Mouse (Mus musculus) heart, postnatal 4 days (tissue): ENCODE measurements around the gene Foxp1. TPM values are rescaled to one million over a fixed set of nuclear protein-coding genes. Genes with fewer than 3 reads are reported as not detected.

ENCODE experiments used
- DNase-seq: peaks from one replicate; pipeline ENCODE4 v3.0.0; 2021
- total RNA-seq, 2 experiments: library from RNA; stranded (reverse); gene quantifications; 2 replicates each; pipeline ENCODE4 v1.2.3; 2021

The Foxp1 gene
- total RNA-seq, 2 experiments from 2014 or later = 66.1 to 67.0 TPM

DNA sequence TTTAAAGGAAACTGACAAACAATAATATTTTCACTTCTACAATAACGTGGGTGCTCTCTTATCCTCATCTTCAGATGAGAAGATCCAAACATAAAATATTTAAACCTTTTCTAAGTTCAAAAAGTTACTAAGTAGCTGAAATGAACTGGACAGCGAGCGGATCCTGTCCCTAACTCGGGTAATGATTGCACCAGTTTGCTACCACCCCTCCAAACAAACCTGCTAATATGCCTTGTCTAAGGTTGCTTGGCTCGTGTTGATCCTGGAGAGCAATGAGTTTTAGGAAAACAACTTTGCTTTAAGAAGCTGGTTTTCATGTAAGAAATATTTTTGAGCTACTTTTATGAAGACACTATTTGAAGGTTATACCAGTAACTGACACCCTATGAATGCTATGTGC lies 197.1 kb downstream of the Foxp1 start:
- no peak for DNase-seq

DNA sequence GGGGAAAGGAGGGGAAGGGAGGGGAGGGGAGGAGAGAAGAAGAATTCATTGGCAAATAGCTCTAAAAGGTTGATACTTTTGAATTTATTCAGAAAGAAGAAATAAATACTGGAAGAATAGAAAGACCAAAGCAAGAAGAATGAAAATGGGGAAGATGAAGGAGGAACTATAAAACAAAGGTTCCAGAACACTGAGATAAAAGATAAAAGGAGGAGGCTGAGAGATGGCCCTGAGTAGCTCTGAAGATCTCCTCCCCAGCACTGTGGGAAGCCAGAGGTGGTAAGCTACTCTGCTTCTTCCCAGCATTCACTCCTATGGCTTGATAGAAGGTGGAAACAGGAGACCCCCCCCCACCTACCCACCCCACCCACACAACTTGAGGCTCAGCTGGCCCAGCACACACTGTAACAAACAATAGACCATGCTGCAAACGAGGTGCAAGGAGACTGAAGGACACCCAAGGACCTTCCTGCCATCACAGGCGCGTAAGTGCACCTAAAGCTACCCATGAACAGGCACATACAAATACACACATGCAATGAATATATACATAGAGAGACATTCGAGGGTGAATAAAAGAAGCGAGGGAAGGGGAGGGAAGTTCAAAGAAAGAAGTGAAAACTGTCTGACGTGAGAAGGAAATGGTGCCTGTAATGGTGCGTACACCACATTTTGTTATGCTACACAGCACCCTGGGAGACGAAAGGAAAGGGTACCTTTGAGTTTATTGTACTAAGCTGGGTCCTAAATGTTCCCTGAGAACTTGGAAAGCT lies 200.2 kb downstream of the Foxp1 start:
- no peak for DNase-seq

- no peak for DNase-seq
These were observed 202.1 kb downstream of the Foxp1 start for GRCm38 (mm10) chr6:99320444-99320843.

GRCm38 (mm10) chr6:99319415-99320405 lies 202.8 kb downstream of the Foxp1 start:
- DNase-seq = no peak

DNA sequence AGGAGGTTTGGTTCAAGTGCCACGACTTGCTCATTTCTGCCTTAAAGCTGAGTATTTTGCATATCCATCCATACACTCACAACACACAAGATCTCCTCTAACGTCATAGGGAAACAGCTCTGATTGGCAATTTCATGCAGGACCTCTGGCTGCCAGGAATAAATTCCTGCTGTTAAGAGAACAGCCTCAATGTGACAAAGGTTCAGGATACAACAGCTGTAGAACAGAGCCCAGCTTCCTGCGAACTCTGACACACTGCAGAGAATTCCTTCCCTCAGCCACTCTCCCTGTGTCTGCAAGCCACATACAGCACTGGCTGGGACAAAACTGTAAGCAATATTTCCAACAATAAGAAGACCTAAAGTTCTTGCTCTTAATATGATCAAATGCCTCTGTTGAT lies 207.8 kb downstream of the Foxp1 start:
- DNase-seq = peak; percentile 11

DNA sequence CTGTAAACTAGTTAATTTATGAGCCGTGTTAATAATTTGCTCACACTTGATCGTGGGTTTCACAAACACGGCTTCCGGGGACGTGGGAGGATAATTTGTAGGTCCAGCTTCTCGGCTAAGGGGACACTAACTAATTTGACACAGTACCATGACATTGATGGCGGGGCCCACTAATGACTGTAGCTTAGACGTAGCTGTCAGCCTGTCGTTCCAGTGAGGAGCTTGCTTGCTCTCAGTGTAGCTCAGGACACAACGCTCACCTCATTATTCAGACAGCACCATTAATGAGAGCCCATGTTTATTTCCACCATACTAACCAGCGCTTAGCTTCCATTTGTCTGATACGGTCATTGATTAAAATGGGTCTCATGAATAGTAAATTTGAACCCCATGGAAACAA lies 212.0 kb downstream of the Foxp1 start:
- DNase-seq = no peak

GRCm38 (mm10) chr6:99310171-99310500 lies 212.4 kb downstream of the Foxp1 start:
- DNase-seq = no peak

GRCm38 (mm10) chr6:99309466-99310170 lies 212.9 kb downstream of the Foxp1 start:
- DNase-seq = no peak

GRCm38 (mm10) chr6:99305751-99306150 lies 216.8 kb downstream of the Foxp1 start:
- DNase-seq = no peak

- no peak for DNase-seq
These were observed 217.3 kb downstream of the Foxp1 start for GRCm38 (mm10) chr6:99305236-99305635.

DNA sequence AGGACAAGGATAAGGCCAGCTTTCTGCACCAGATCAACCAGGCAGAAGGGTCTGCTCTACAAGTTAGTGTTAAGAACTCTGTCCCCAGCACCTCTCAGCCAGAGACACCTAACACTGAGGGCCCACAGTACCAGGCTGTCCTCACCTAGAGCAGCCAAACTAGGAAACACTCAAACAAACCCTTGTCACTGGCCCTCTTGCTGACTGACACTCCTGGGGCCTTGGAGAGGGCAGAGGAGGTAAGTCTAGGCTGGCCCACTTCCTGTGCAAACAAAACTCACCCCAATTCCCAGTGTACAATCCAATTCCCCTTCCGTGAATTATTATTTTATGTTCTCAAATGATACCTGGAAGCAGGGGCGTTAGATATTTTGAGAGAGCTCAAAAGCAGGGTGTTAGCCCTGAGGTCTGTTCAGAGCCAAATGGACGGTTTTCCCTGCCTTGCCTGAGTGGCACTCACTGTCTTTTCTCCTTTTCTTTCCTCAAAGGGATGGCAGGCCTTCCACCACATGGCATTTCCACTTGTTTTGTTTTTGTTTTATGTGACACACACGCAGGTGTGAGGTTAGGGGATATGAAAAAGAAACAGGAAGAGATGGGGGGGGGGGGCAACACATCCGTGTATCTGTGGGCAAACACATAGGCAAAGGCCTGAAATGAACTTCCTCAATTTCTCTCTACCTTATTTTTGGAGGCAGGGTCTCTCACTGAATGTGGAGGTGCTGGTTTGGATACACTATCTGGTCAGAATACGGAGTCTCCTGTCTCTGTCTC lies 219.7 kb downstream of the Foxp1 start:
- DNase-seq = no peak

- DNase-seq = no peak
These were observed 220.6 kb downstream of the Foxp1 start for GRCm38 (mm10) chr6:99301923-99302322.

DNA sequence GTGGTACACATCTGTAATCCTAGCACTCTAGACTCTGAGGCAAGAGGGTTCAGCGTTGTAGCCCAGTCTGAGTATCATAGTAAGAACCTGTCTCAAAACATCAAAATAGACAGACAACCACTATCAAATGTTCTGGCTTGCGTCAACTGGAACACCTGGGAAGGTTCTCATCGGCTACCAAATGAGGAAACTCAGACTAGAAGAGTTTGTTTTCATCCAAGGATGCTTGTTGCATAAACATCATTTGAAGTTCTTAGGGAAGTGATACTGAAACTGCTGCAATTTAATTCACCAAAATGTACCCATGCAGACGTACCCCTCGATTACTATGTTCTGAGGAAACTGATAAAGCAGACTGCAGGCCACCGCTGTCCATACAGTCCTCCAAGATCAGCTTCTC lies 222.3 kb downstream of the Foxp1 start:
- DNase-seq = no peak

DNA sequence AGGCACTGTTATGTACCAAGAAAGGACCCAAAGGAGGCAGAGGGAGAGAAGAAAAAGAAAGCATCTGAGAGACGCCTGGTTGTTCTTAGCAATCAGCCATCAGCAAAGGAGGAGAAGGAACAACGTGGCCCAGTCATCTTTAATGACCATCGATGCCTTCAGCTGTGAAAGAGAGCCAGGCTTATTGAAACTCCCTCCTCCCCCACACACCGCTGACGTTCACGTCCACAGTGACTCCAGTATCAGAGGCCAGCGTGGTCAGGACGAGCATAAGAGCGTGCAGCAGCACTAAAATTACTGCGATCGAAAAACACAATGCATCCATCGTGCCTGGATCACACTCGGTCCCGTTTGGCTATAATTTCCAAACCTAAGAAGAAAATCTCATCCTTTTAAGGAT lies 223.3 kb downstream of the Foxp1 start:
- no peak for DNase-seq

DNA sequence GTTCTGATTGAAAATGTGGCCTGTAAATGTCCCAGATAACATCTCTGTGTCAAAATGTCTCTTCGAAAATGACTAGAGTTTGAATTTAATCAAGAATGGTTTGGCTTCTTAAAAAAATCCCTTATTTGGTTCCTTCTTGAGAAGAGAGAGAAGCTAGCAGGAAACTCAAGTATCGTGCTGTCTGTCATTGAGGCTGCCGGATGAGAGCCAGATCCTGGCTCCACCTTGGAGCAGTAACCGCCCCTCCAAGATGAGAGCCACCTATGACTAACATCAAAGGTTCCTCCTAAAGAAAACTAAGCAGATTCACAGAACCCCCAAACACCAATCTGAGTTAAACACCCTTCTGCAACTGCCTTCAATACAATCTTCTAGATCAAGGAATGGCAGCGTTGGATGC lies 225.0 kb downstream of the Foxp1 start:
- no peak for DNase-seq

GRCm38 (mm10) chr6:99295495-99295894 lies 227.0 kb downstream of the Foxp1 start:
- DNase-seq = peak; percentile 16

GRCm38 (mm10) chr6:99289220-99289619 lies 233.3 kb downstream of the Foxp1 start:
- no peak for DNase-seq

- DNase-seq = no peak
These were observed 237.5 kb downstream of the Foxp1 start for GRCm38 (mm10) chr6:99285026-99285425.

DNA sequence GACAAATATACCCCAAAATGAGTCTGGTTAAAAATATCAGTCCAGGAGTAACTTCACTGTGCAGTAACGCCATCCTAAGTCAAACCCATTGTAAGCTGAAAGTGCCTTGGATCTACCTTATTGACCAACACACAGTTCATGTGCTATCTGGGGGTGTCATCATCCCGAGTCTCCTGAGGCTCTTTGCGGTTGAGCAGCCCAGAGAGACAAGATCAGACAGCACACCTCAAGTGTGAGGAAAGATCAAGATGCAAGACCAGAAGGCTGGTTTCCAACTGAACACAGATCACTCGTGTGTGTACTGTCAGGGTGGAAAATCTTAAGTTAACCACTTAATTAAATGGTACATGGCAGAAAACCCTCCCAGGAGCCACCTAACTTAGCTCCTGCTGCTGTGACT lies 238.5 kb downstream of the Foxp1 start:
- no peak for DNase-seq

DNA sequence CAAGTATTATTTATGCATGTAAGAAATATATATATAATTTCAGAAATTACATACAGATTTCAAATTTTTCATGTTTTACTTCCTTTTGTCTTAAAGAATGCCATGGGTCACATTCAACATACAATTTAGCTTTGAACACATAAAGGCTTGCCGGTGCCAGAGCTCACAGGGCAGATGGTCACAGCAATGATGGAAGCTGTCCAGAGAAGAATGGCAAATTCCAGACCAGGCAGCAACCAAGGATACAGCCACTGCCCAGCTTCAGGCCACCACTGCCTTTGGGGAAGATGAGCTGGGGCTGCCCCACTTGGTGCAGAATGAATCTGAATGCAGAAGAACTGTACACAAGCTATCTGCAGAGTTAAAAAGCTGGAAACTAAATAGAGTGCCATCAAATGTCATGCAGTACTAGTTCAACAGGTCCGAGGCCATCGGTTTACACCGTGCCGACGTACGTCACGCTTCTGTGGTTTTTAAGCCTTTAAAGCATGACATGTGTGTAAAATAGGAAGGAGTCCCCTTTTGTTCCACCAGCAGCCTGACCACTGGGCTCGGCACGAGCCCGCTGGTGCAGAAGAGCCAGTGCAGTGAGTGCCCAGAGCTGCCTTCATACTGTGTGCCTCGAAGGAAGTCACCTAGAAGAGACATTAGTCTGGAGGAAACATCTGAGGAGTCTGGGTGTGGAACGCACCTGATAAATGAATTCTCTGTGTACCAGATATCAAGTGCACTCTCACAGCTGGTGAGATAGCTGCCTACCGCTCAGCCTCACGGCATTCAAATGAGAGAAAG lies 239.5 kb downstream of the Foxp1 start:
- DNase-seq = no peak

DNA sequence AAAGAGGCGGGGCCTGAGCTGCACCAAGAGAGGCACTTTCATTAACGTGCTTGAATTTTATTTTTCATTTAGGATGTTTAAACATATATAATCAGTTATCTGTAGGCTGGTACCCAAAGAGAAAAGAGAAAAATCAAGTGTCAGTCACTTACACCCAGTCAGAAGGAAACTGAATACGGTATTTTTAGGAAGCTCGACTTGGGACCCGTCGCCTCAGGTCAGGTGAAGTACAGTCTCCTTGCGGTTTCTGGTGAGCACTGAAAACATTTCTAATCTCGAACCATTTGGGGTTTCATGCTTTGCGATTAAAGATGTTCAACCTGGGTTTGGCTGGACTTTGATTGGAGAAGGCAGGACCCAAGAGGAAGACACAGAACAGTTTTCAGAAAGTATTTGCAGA lies 241.1 kb downstream of the Foxp1 start:
- no peak for DNase-seq
